Mouse (Mus musculus) spleen, adult 2 months (tissue): ENCODE results near the gene Hdac5.
A peak's percentile ranks its signal among the peaks of the same experiment; 100 is the strongest.

Source experiments
- CTCF ChIP-seq: fragments of 200-500 bp; IDR thresholded peaks from 2 replicates; pipeline ENCODE4 v1.5.1; 2011; ENCODE audit warnings: mild to moderate bottlenecking, inconsistent platforms; ENCODE audit not compliant: insufficient read depth, insufficient read length, insufficient replicate concordance; ENCODE audit errors: extremely low read depth
- POLR2A ChIP-seq: fragments of 200-500 bp; IDR thresholded peaks from 2 replicates; pipeline ENCODE4 v1.6.1; 2011; ENCODE audit warnings: low read depth, low read length, inconsistent platforms

DNA sequence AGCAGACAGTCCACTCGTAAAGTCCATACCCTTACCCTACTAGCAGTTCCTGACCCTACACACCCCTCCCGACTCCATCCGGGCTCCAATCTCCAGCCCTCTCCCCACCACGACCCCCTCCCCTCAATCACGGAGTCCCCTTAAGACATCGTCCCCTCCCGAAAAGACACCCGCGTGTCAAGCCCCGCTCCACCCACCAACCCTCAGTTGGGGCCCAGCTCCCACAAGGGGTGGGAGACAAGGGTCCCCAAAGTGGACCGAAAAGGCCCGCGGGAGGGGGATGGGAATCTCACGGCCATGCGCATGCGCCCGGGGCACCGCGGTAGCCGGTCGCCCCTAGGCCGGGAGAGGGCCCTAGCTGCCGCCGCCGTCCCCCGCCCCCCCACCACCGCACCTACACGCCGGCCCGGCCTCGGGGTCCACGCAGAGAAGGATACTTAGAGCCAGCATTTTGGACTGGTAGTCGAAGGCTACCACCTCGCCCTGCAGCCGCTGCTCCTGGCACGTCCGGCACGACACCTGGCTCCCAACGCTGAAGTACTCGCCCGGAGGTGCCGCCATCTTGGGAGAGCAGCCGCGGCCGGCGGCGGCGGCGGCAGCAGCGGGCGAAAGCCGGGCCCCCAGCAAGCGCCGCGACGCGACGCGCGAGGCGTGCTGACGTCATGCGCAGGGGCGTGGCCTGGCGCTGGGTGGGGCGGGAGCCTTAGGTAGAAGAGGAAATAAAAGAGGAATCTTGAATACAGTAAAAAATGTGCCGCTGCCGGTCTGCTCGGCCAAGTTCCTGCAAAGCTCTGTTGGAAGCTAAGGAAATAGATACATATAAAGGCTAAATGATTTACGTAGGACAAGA, 45.1 kb downstream of the Hdac5 start, which contains the start of gene Lsm12:
- peak; percentile 56 for TF ChIP-seq POLR2A
- no peak for TF ChIP-seq CTCF
